Mouse (Mus musculus) midbrain, embryonic 16.5 days (tissue): ENCODE data around the gene Lefty2. TPM values are rescaled to one million over a fixed set of nuclear protein-coding genes. Genes with fewer than 3 reads are reported as not detected.
"Not testable (repeated sequence)": the region's sequence is repeated elsewhere in the genome, so short reads cannot be mapped to it uniquely, and the experiment has no call there.

Source experiments
- ATAC-seq: fragments of 200-750 bp; cut with Nextera tagmentation; 2 replicates; pipeline ENCODE4 v1.8.0; 2017; ENCODE audit warnings: moderate TSS enrichment
- H3K27ac ChIP-seq: fragments of 300-500 bp; sonication (generic); 2 replicates; pipeline ENCODE4 v1.5.1; 2014; ENCODE audit warnings: mild to moderate bottlenecking, low read length, mixed read lengths
- H3K27me3 ChIP-seq: fragments of 300-500 bp; sonication (generic); 2 replicates; pipeline ENCODE4 v1.6.1; 2014; ENCODE audit warnings: low read depth, low read length, mixed read lengths; ENCODE audit not compliant: control insufficient read depth, insufficient read depth
- H3K36me3 ChIP-seq: fragments of 300-500 bp; sonication (generic); 2 replicates; pipeline ENCODE4 v1.6.1; 2014; ENCODE audit warnings: mild to moderate bottlenecking, low read length, moderate library complexity, mixed read lengths; ENCODE audit not compliant: control insufficient read depth, insufficient read depth
- H3K4me1 ChIP-seq: fragments of 300-500 bp; sonication (generic); 2 replicates; pipeline ENCODE4 v1.6.1; 2014; ENCODE audit warnings: mild to moderate bottlenecking, low read length, mixed read lengths; ENCODE audit not compliant: control insufficient read depth, insufficient read depth
- H3K4me2 ChIP-seq: fragments of 300-500 bp; sonication (generic); 2 replicates; pipeline ENCODE4 v1.6.1; 2014; ENCODE audit warnings: mild to moderate bottlenecking, low read length, mixed read lengths
- H3K4me3 ChIP-seq: fragments of 300-500 bp; sonication (generic); 2 replicates; pipeline ENCODE4 v1.5.1; 2014; ENCODE audit warnings: low read depth, mild to moderate bottlenecking, low read length, moderate library complexity, mixed read lengths
- H3K9ac ChIP-seq: fragments of 300-500 bp; sonication (generic); 2 replicates; pipeline ENCODE4 v1.6.1; 2014; ENCODE audit warnings: low read depth, low read length, mixed read lengths
- H3K9me3 ChIP-seq: fragments of 300-500 bp; sonication (generic); replicated peaks from 2 replicates; pipeline ENCODE4 v1.6.1; 2014; ENCODE audit warnings: mild to moderate bottlenecking, low read length, mixed read lengths; ENCODE audit not compliant: control insufficient read depth, poor library complexity, severe bottlenecking
- WGBS: fragments of 180-500 bp; shearing (Covaris S2); extraction: QIAGEN DNeasy Blood & Tissue Kit; methylation state at CpG from one replicate; pipeline ENCODE4 v1.1.7; 2014; 5-methylcytosine and 5-hydroxymethylcytosine counted together
- polyA plus RNA-seq: library from polyadenylated mRNA; unstranded; fragments of >200 nt; fragmentation: Nextera tagmentation; extraction: Ambion mirVana; gene quantifications from 2 replicates; pipeline ENCODE4 v1.2.1, GENCODE M21; 2015

The Lefty2 gene
- polyA plus RNA-seq, 1 experiment from 2014 or later, result 5.0 TPM

GRCm38 (mm10) chr1:180888556-180889042 lies 4.3 kb upstream of the Lefty2 start:
- Histone ChIP-seq H3K36me3 (no peaks in the 10 kb centered on the region), H3K9ac (no peak overlapping the region; the same call in 1 of the 2 replicates), H3K4me3 (no peak overlapping the region), H3K4me1 (no peaks in the 10 kb centered on the region; the same call in 1 of the 2 replicates), H3K4me2 (no peak overlapping the region), H3K9me3 (no peaks in the 10 kb centered on the region), H3K27ac (no peak overlapping the region), H3K27me3 (peaks cover 9% of the 10 kb centered on the region)
- ATAC-seq, result no peak
- 5% methylated on average over 13 of the region's 13 CpGs for WGBS

GRCm38 (mm10) chr1:180889172-180889571 lies 3.7 kb upstream of the Lefty2 start:
- Histone ChIP-seq H3K4me1 (no peaks in the 10 kb centered on the region; the same call in 1 of the 2 replicates), H3K27ac (no peak overlapping the region), H3K4me3 (no peak overlapping the region), H3K27me3 (peaks cover 10% of the 10 kb centered on the region), H3K9me3 (no peaks in the 10 kb centered on the region), H3K36me3 (no peaks in the 10 kb centered on the region), H3K9ac (no peak overlapping the region), H3K4me2 (no peak overlapping the region)
- WGBS, result 35% methylated on average over 7 of the region's 7 CpGs
- no peak for ATAC-seq

GRCm38 (mm10) chr1:180889841-180890240 lies 3.1 kb upstream of the Lefty2 start:
- no peak overlapping the region for H3K4me2 ChIP-seq
- H3K4me1 ChIP-seq, result no peaks in the 10 kb centered on the region; the same call in 1 of the 2 replicates
- H3K27me3 ChIP-seq, result peaks cover 12% of the 10 kb centered on the region
- H3K36me3 ChIP-seq, result no peaks in the 10 kb centered on the region
- no peak overlapping the region for H3K27ac ChIP-seq
- no peaks in the 10 kb centered on the region for H3K9me3 ChIP-seq
- no peak overlapping the region for H3K9ac ChIP-seq
- WGBS, result 33% methylated on average over 6 of the region's 6 CpGs
- no peak for ATAC-seq
- no peak overlapping the region for H3K4me3 ChIP-seq

- not testable (repeated sequence) for H3K4me1 ChIP-seq, H3K9me3 ChIP-seq, H3K9ac ChIP-seq, H3K27ac ChIP-seq, H3K36me3 ChIP-seq
- peak overlapping the region; percentile 44 for H3K4me2 ChIP-seq
- H3K27me3 ChIP-seq, result peaks cover 17% of the 10 kb centered on the region
- 0 out of 2 replicates have a peak, but pooled peaks have one; percentile 54 for ATAC-seq
- WGBS, result 5% methylated on average over 44 of the region's 51 CpGs
- H3K4me3 ChIP-seq, result peak overlapping the region; percentile 21
Measured at GRCm38 (mm10) chr1:180894088-180894987, 1.4 kb downstream of the Lefty2 start.

GRCm38 (mm10) chr1:180901107-180901506 lies 8.2 kb downstream of the Lefty2 start:
- Histone ChIP-seq H3K27me3 (no peaks in the 10 kb centered on the region), H3K9me3 (no peaks in the 10 kb centered on the region), H3K27ac (no peak overlapping the region), H3K4me3 (no peak overlapping the region), H3K4me2 (no peak overlapping the region), H3K36me3 (no peaks in the 10 kb centered on the region), H3K4me1 (peaks cover 17% of the 10 kb centered on the region), H3K9ac (no peak overlapping the region)
- no peak for ATAC-seq
- WGBS, result 1% methylated on average over 4 of the region's 4 CpGs

- Histone ChIP-seq H3K4me1 (peaks cover 17% of the 10 kb centered on the region), H3K36me3 (peaks cover 5% of the 10 kb centered on the region; the same call in 1 of the 2 replicates), H3K9ac (no peak overlapping the region), H3K4me3 (no peak overlapping the region), H3K27me3 (no peaks in the 10 kb centered on the region), H3K4me2 (no peak overlapping the region), H3K9me3 (no peaks in the 10 kb centered on the region), H3K27ac (no peak overlapping the region)
- no peak for ATAC-seq
- WGBS, result 51% methylated on average over 5 of the region's 5 CpGs
Measured at GRCm38 (mm10) chr1:180902915-180903314, 10.0 kb downstream of the Lefty2 start.

- H3K4me1 ChIP-seq, result peaks cover 17% of the 10 kb centered on the region
- peak overlapping the region; percentile 60; the same call in 1 of the 2 replicates for H3K27ac ChIP-seq
- peaks cover 5% of the 10 kb centered on the region; the same call in 1 of the 2 replicates for H3K36me3 ChIP-seq
- 33% methylated on average over 10 of the region's 10 CpGs for WGBS
- H3K27me3 ChIP-seq, result no peaks in the 10 kb centered on the region
- no peaks in the 10 kb centered on the region for H3K9me3 ChIP-seq
- ATAC-seq, result no peak
- peak overlapping the region; percentile 96 for H3K9ac ChIP-seq
- peak overlapping the region; percentile 91 for H3K4me3 ChIP-seq
- H3K4me2 ChIP-seq, result peak overlapping the region; percentile 96
Measured at GRCm38 (mm10) chr1:180903666-180904038, 10.7 kb downstream of the Lefty2 start.

- peak; percentile 99 for ATAC-seq
- Histone ChIP-seq H3K9me3 (no peaks in the 10 kb centered on the region), H3K36me3 (peaks cover 5% of the 10 kb centered on the region; the same call in 1 of the 2 replicates), H3K4me1 (peaks cover 17% of the 10 kb centered on the region), H3K9ac (peak within 1 kb of the TSS; percentile 96), H3K27me3 (no peaks in the 10 kb centered on the region), H3K4me3 (peak within 1 kb of the TSS; percentile 91), H3K27ac (peak within 1 kb of the TSS; percentile 89), H3K4me2 (peak within 1 kb of the TSS; percentile 96)
- WGBS, result under 1% methylated on average over 52 of the region's 52 CpGs
Measured at GRCm38 (mm10) chr1:180904039-180904814, 11.3 kb downstream of the Lefty2 start, which contains the start of gene Pycr2. Gene Pycr2 (plus strand): TSS chr1:180904293.
